Mouse (Mus musculus) limb, embryonic 15.5 days (tissue): ENCODE data around the gene U2af1l4. TPM values are rescaled to one million over a fixed set of nuclear protein-coding genes. Genes with fewer than 3 reads are reported as not detected.

Source experiments
- ATAC-seq: fragments of 200-750 bp; cut with Nextera tagmentation; 2 replicates; pipeline ENCODE4 v1.8.0; 2017; ENCODE audit warnings: low read depth, moderate TSS enrichment; ENCODE audit not compliant: insufficient number of reproducible peaks, low FRiP score, low TSS enrichment
- H3K27ac ChIP-seq: fragments of 300-500 bp; sonication (generic); 2 replicates; pipeline ENCODE4 v1.5.1; 2015; ENCODE audit warnings: moderate library complexity, mild to moderate bottlenecking, inconsistent platforms
- H3K27me3 ChIP-seq: fragments of 300-500 bp; sonication (generic); 2 replicates; pipeline ENCODE4 v1.6.1; 2015; ENCODE audit warnings: inconsistent platforms
- H3K36me3 ChIP-seq: fragments of 300-500 bp; sonication (generic); 2 replicates; pipeline ENCODE4 v1.6.1; 2015; ENCODE audit warnings: inconsistent platforms
- H3K4me1 ChIP-seq: fragments of 300-500 bp; sonication (generic); 2 replicates; pipeline ENCODE4 v1.6.1; 2015; ENCODE audit warnings: inconsistent platforms
- H3K4me2 ChIP-seq: fragments of 300-500 bp; sonication (generic); 2 replicates; pipeline ENCODE4 v1.6.1; 2015; ENCODE audit warnings: mild to moderate bottlenecking, inconsistent platforms
- H3K4me3 ChIP-seq: fragments of 300-500 bp; sonication (generic); 2 replicates; pipeline ENCODE4 v1.5.1; 2015; ENCODE audit warnings: mild to moderate bottlenecking, inconsistent platforms
- H3K9ac ChIP-seq: fragments of 300-500 bp; sonication (generic); 2 replicates; pipeline ENCODE4 v1.6.1; 2015; ENCODE audit warnings: inconsistent platforms
- H3K9me3 ChIP-seq: fragments of 300-500 bp; sonication (generic); 2 replicates; pipeline ENCODE4 v1.6.1; 2016; ENCODE audit warnings: inconsistent platforms
- WGBS: fragments of 180-500 bp; shearing (Covaris S2); methylation state at CpG from one replicate; pipeline ENCODE4 v1.1.7; 2015; 5-methylcytosine and 5-hydroxymethylcytosine counted together
- polyA plus RNA-seq: library from polyadenylated mRNA; unstranded; fragments of >200 nt; fragmentation: Nextera tagmentation; extraction: Ambion mirVana; gene quantifications from 2 replicates; pipeline ENCODE4 v1.2.1, GENCODE M21; 2015

Gene U2af1l4
- polyA plus RNA-seq, result 83.0 and 85.3 TPM in 2 replicates

DNA sequence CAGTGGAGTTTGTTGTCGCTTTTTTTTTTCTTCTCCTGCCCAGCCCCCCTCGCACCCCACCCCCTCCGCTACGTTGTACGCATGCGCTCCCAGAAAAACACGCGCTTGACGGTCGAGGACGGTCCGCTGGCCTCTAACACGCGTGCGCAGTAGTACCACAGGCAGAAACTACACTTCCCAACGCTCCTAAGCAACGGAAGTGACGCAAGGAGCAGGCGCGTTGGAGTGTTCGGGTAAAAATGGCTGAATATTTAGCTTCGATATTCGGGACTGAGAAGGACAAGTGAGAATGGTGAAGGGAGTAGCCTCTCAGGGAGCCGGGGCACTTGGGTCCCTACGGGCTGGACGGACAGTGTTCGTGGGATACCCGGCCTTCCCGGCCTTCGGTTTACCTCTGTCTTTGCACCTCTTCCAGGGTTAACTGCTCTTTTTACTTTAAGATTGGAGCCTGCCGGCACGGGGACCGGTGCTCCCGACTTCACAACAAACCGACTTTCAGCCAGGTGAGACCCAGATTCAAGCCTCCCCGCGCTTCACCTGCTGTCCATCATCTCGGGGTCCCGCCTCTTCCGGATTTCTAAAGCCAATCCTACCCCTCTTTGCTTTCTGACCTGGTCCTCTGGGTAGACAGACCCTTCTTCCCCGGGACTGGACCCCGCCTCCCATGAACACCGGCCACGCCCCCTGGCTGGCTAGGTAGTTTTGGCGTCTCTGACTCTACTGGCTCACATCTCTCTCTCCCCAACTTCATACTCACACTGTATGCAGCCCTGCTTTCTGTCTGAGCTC lies at the start of gene U2af1l4, which contains the start of the genes Gm49396 and Psenen:
TSS of gene U2af1l4 (plus strand) at position 185 of the 789 bp plus-strand sequence.
TSS of gene Gm49396 (plus strand) at position 228 of the 789 bp plus-strand sequence.
TSS of gene Psenen (minus strand) at position 511 of the 789 bp plus-strand sequence.
- Histone ChIP-seq H3K36me3 (peaks cover 34% of the 10 kb centered on the region), H3K4me1 (peaks cover 15% of the 10 kb centered on the region), H3K27ac (peak within 1 kb of the TSS; percentile 97), H3K9me3 (no peaks in the 10 kb centered on the region), H3K4me3 (peak within 1 kb of the TSS; percentile 68), H3K4me2 (peak within 1 kb of the TSS; percentile 62), H3K9ac (peak within 1 kb of the TSS; percentile 71), H3K27me3 (no peaks in the 10 kb centered on the region)
- peak; percentile 89 for ATAC-seq
- WGBS, result under 1% methylated on average over 44 of the region's 45 CpGs

DNA sequence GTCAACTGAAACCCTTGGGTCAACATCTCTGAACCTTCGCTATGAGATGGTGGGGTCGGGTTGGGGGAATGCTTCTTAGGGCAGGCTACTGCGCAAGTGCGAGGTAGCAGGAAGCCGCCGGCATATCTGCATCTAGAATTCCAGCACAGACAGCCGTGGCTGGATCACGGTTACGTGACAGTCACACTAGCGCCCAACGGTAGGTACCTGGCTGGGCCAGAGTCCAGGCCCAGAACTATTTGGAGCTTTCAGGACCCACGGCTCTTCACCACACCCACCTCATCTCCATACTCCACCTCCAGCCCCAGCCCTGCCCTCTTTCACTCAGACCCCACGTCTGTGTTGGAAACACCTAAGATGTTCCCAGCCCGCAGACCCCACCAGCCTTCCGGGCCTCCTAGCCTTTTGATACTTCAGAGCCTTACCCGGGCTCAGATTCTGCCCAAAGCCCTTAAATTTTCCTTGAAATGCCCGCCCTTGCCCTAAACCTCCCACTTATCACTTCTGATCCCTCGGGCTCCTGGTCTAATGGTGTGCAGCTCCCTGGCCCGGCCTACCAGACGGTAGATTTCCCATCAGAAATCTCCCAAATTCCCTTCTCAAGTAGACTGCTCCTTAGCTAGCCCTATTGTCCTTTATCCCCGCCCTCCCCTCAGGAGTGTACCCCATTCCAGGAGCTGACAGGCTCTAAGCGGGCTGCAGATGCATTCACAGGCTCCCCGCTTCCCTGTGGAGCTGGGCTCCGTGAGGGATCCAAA lies 47.9 kb upstream of the U2af1l4 start:
- no peak overlapping the region for H3K9ac ChIP-seq
- H3K36me3 ChIP-seq, result no peaks in the 10 kb centered on the region
- no peak overlapping the region for H3K27ac ChIP-seq
- no peaks in the 10 kb centered on the region for H3K9me3 ChIP-seq
- no peak overlapping the region for H3K4me2 ChIP-seq
- H3K4me1 ChIP-seq, result no peaks in the 10 kb centered on the region
- H3K27me3 ChIP-seq, result no peaks in the 10 kb centered on the region
- no peak for ATAC-seq
- WGBS, result 61% methylated on average over 24 of the region's 24 CpGs
- H3K4me3 ChIP-seq, result no peak overlapping the region

DNA sequence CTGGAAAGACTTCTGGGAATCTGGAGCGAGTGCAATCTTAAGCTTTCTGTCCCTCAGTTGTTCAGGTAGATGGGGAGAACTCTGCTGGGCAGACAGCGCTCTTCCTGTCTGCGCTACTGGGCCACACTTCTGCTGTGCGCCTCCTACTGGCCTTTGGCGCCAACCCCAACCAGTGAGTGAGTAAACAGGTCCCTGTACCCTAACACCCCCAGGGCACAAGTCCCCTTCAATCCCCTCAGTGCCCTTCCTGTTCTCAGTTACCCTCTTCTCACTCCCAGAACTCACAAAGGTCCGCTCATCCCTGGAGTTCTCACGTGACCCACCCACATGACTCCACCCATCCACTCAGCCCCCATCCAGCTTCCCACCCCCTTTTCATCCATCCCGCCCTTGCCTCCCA lies 44.8 kb upstream of the U2af1l4 start:
- Histone ChIP-seq H3K4me3 (no peak overlapping the region), H3K27me3 (no peaks in the 10 kb centered on the region), H3K4me2 (no peak overlapping the region), H3K27ac (no peak overlapping the region), H3K9ac (no peak overlapping the region), H3K4me1 (no peaks in the 10 kb centered on the region), H3K36me3 (peaks cover 5% of the 10 kb centered on the region), H3K9me3 (no peaks in the 10 kb centered on the region)
- WGBS, result 36% methylated on average over 8 of the region's 8 CpGs
- ATAC-seq, result no peak

DNA sequence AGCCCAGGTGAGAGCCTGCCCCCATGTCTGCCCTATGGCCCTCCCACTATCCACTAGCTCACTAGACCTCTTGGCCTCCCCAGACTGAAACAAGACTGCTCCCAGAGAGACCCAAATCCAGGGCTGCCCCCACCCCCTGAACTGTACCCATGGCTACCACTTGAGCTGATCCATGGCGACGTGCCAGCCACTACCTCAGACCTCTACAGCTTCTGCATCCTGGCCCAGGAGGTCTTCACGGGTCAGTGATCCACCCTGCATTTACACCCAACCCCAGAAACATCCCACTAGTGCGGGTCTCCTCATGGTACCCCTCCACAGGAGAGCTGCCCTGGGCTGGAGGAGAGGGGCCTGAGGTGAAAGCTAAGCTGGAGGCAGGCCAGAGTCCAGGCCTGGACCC lies 42.7 kb upstream of the U2af1l4 start:
- Histone ChIP-seq H3K36me3 (peaks cover 19% of the 10 kb centered on the region), H3K4me1 (no peaks in the 10 kb centered on the region), H3K27ac (no peak overlapping the region), H3K27me3 (no peaks in the 10 kb centered on the region), H3K4me2 (no peak overlapping the region), H3K9ac (no peak overlapping the region), H3K9me3 (no peaks in the 10 kb centered on the region), H3K4me3 (no peak overlapping the region)
- WGBS, result 76% methylated on average over 4 of the region's 4 CpGs
- ATAC-seq, result no peak

DNA sequence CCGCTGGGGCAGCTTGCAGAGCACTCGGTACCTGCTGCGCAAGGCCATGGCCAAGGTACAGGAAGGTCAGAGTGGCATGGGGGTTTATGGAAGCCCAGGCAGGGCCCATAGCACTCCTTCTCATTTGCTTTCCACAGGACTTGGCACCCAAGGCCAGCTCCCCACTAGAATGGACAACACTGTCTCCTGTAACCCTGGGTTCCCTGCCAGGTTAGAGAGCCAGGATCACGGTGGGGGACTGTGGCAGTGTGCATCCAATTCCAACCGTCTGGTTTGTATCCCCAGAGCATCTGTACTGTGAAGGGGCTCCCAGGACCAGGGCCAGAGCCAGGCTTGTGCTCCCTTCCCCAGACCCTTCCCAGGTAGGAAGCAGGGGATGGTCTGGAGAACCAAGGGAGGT lies 42.2 kb upstream of the U2af1l4 start:
- 81% methylated on average over 5 of the region's 5 CpGs for WGBS
- Histone ChIP-seq H3K9me3 (no peaks in the 10 kb centered on the region), H3K27me3 (no peaks in the 10 kb centered on the region), H3K27ac (no peak overlapping the region), H3K4me2 (no peak overlapping the region), H3K4me1 (peaks cover 2% of the 10 kb centered on the region), H3K36me3 (peaks cover 22% of the 10 kb centered on the region), H3K9ac (no peak overlapping the region), H3K4me3 (no peak overlapping the region)
- ATAC-seq, result no peak

DNA sequence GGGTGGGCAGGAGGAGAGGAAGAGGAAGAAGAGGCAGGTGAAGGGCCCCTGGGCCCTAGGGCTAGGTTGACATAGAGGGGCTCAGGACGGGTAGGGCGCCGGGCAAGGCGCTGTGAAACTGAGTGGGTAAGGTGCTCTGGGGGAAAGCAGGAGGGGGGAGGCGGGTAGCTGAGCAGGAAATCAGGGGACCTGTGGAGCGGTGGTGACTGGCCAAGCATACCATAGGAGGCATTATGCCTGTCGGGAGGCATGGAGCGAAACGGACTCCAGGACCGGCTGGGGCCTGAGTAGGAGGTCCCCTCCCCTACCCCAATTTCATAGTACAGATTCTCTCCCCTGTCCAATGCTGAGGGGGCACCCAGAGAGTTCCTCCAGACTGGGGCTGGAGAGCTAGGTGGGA lies 40.2 kb upstream of the U2af1l4 start:
- no peak for ATAC-seq
- peaks cover 15% of the 10 kb centered on the region for H3K4me1 ChIP-seq
- no peak overlapping the region for H3K27ac ChIP-seq
- peaks cover 39% of the 10 kb centered on the region for H3K36me3 ChIP-seq
- no peak overlapping the region for H3K4me2 ChIP-seq
- 91% methylated on average over 10 of the region's 10 CpGs for WGBS
- H3K4me3 ChIP-seq, result no peak overlapping the region
- no peaks in the 10 kb centered on the region for H3K27me3 ChIP-seq
- H3K9ac ChIP-seq, result no peak overlapping the region
- H3K9me3 ChIP-seq, result no peaks in the 10 kb centered on the region

DNA sequence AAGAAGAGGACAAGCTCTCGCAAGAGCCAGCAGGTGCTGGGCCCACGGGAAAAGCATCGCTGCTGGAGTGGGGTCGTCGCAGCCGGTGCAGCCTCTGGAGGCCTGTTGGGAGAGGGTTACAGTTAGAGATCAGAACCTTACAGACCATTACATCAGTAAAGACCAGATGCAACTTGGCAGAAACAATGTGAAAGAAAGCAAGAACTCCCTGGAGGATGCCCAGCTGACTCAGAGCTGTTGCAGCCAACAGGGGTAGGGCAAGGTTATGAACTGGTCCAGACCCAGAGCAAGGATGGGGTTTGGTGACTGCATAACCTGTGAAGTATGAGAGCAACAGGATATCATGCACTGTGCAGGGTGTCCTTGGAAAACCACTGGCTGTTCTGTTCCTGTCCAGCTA lies 38.6 kb upstream of the U2af1l4 start:
- no peaks in the 10 kb centered on the region for H3K27me3 ChIP-seq
- no peak for ATAC-seq
- WGBS, result 81% methylated on average over 6 of the region's 6 CpGs
- H3K4me2 ChIP-seq, result no peak overlapping the region
- H3K36me3 ChIP-seq, result peaks cover 55% of the 10 kb centered on the region
- H3K4me1 ChIP-seq, result peaks cover 15% of the 10 kb centered on the region
- no peak overlapping the region for H3K27ac ChIP-seq
- H3K4me3 ChIP-seq, result no peak overlapping the region
- no peaks in the 10 kb centered on the region for H3K9me3 ChIP-seq
- no peak overlapping the region for H3K9ac ChIP-seq

DNA sequence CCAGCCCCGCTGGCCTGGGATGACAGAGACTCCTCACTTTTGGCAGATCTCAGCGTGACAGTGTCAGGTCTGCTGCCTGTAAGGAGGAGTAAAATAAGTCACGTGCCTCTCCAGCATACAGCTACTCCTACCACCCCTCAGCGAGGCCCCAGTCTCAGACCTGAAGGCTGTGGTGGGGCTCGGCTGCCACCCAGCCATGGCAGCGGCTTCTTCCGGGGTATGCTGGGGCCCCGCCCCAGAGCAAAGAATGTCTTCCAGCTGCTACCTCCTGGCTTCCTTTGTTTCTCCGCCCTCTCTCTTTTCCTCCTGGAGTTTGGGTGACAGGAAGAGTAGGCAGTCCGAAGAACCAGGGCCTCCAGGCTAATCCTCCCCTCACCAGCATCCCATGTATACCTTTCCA lies 37.1 kb upstream of the U2af1l4 start:
- ATAC-seq, result no peak
- no peaks in the 10 kb centered on the region for H3K9me3 ChIP-seq
- peak overlapping the region; percentile 32 for H3K4me2 ChIP-seq
- H3K36me3 ChIP-seq, result peaks cover 68% of the 10 kb centered on the region
- peak overlapping the region; percentile 20 for H3K4me3 ChIP-seq
- peaks cover 15% of the 10 kb centered on the region for H3K4me1 ChIP-seq
- WGBS, result 24% methylated on average over 10 of the region's 10 CpGs
- H3K27ac ChIP-seq, result peak overlapping the region; percentile 71
- H3K9ac ChIP-seq, result no peak overlapping the region
- H3K27me3 ChIP-seq, result no peaks in the 10 kb centered on the region

DNA sequence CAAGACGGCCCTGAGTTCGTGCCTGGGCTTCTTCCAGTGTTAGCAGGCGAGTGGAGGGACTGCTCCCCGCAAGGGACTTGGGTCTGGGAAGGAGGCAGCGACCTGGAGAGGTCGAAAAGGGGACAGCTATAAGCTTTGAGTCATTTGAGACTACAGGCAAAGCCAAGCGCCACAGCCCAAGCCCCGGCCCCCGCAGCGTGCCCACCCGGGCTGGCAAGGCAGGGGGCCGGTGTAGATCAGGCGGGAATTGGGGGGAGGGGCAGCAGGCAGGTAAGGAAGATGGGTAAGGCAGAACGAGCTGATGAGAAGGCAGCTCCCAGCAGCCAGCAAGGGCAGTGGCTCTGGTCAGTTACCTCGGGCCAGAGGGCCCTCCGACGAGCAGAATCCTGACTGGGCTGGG lies 36.7 kb upstream of the U2af1l4 start:
- Histone ChIP-seq H3K4me2 (peak overlapping the region; percentile 32), H3K9ac (no peak overlapping the region), H3K4me3 (peak overlapping the region; percentile 20), H3K9me3 (no peaks in the 10 kb centered on the region), H3K27ac (peak overlapping the region; percentile 71), H3K36me3 (peaks cover 71% of the 10 kb centered on the region), H3K27me3 (no peaks in the 10 kb centered on the region), H3K4me1 (peaks cover 15% of the 10 kb centered on the region)
- 27% methylated on average over 17 of the region's 17 CpGs for WGBS
- ATAC-seq, result no peak

DNA sequence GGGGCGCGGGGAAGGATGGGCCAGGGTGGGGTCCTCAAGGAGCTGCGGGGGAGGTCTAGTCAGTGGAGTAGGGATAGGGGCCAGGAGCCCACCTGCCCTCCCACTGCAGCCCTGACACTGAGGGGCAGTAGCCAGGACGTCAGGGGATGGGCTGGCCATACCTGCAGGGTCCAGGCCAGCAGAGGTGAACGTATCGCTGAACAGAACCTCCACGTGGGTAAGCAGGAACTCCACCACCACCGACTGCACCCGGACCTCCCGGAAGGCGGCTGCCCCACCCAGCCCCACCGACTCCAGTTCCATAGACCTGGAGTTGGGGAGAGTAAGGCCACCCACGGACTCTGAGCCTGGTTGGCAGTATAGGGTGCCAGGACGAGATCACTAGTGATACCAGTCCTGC lies 36.1 kb upstream of the U2af1l4 start:
- 80% methylated on average over 14 of the region's 14 CpGs for WGBS
- ATAC-seq, result no peak
- H3K9me3 ChIP-seq, result no peaks in the 10 kb centered on the region
- 0 out of 2 replicates have a peak overlapping the region, but pooled peaks have one; percentile 20 for H3K4me3 ChIP-seq
- no peak overlapping the region for H3K4me2 ChIP-seq
- peaks cover 15% of the 10 kb centered on the region for H3K4me1 ChIP-seq
- H3K9ac ChIP-seq, result no peak overlapping the region
- H3K27me3 ChIP-seq, result no peaks in the 10 kb centered on the region
- peaks cover 77% of the 10 kb centered on the region for H3K36me3 ChIP-seq
- H3K27ac ChIP-seq, result no peak overlapping the region

DNA sequence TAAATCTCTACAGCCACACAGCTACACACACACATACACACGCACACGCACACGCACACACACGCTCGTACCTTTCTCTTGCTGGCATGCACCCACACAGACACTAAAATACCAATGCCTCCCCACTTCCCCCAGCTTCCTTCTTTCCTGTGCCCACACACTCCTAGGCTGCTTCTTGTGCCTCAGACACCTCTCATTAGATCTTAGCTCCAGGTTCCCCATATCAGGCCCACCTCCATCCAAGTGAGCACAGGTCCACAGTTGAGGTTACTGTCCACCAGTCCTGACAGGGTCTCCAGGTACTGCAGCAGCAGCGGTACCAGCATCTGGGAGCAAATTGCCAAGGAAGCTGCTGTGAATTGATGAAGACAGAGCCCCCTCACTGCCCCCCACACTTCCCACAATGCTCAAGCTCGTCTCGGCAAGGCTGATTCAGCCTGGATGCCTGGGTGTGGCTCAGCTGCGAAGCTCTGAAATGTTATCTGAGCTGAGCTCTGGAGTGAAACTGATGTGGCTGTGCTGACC lies 31.7 kb upstream of the U2af1l4 start:
- Histone ChIP-seq H3K9ac (no peak overlapping the region), H3K4me3 (no peak overlapping the region), H3K36me3 (peaks cover 58% of the 10 kb centered on the region), H3K27me3 (no peaks in the 10 kb centered on the region), H3K27ac (no peak overlapping the region), H3K4me2 (no peak overlapping the region), H3K4me1 (peaks cover 33% of the 10 kb centered on the region), H3K9me3 (no peaks in the 10 kb centered on the region)
- no peak for ATAC-seq
- 80% methylated on average over 9 of the region's 9 CpGs for WGBS

DNA sequence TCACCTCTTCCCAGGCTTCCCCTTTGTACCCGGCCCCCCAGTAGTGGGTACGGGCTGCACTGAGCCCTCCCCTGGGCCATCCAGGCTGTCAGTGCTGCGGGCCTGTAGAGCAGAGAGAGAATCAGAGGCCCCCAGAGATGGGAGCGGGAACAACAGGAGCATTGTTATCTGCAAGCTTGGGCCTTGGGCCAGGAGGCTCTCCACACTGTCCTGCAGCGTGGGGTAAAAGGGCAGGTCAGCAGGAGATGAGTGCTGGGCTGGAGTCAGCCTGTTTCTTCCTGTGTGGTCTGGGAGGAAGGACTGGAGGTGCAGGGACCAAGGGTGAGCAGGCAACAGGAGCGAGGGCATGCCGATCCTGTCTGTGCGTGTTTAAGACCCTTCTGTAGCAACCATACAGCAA lies 30.2 kb upstream of the U2af1l4 start:
- ATAC-seq, result no peak
- no peaks in the 10 kb centered on the region for H3K27me3 ChIP-seq
- 51% methylated on average over 8 of the region's 8 CpGs for WGBS
- H3K9ac ChIP-seq, result no peak overlapping the region
- no peak overlapping the region for H3K4me2 ChIP-seq
- no peak overlapping the region for H3K27ac ChIP-seq
- no peaks in the 10 kb centered on the region for H3K9me3 ChIP-seq
- H3K4me1 ChIP-seq, result peaks cover 24% of the 10 kb centered on the region
- no peak overlapping the region for H3K4me3 ChIP-seq
- peaks cover 44% of the 10 kb centered on the region for H3K36me3 ChIP-seq
